Mouse (Mus musculus): ENCODE measurements around the gene Pglyrp3.
"Not testable (repeated sequence)": the region's sequence is repeated elsewhere in the genome, so short reads cannot be mapped to it uniquely, and the experiment has no call there.

Pglyrp3 gene

GRCm38 (mm10) chr3:92014283-92014682, at the start of gene Pglyrp3:
Gene Pglyrp3 (plus strand): TSS chr3:92014583.
- DNase-seq (ENCODE audit: low spot score): no peak

GRCm38 (mm10) chr3:92011001-92011400, 3.4 kb upstream of the Pglyrp3 start:
- no peak for DNase-seq (ENCODE audit: low spot score)

GRCm38 (mm10) chr3:92024541-92024940, 10.2 kb downstream of the Pglyrp3 start:
- DNase-seq (ENCODE audit: low spot score): not testable (repeated sequence)

GRCm38 (mm10) chr3:92033203-92033602, 18.8 kb downstream of the Pglyrp3 start:
- no peak for DNase-seq (ENCODE audit: low spot score)

- no peak for DNase-seq (ENCODE audit: low spot score)
These were observed 19.5 kb downstream of the Pglyrp3 start for GRCm38 (mm10) chr3:92033892-92034291.

GRCm38 (mm10) chr3:92050382-92051054, 36.1 kb downstream of the Pglyrp3 start:
- DNase-seq (ENCODE audit: low spot score): no peak

GRCm38 (mm10) chr3:92080462-92081284, 66.3 kb downstream of the Pglyrp3 start:
- DNase-seq (ENCODE audit: low spot score): peak; percentile 47
